ENCODE assay signal across 14 mouse cellular contexts in the genomic region with DNA sequence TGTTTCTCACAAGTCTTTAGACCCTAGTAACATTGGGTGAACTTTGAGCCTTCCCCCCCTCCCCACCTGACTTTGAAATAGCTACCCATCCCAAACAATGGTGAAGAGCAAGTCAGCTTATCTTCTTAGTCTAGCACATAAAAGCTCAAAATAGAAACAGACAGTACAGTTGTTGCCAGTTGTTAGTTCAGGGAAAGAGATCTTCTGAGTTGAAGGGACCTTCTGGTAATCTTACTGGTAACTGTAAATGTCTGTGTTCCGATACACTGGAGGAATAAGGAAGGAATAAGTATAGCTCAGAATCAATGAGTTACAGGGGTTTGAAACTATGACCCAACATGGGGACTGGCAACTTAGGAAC. TPM values are rescaled to one million over a fixed set of nuclear protein-coding genes. Genes with fewer than 3 reads are reported as not detected.
A peak's percentile ranks its signal among the peaks of the same experiment; 100 is the strongest.
DNase-seq lines count a peak whose midpoint lies in the region; ATAC-seq and TF ChIP-seq lines count a peak whose summit lies in the region.
"Had no signal": no experiment of that assay in that cellular context is flagged by ENCODE, and none has a peak within 500 bp of the region (broad histone marks: within the 10 kb centered on the region; RNA-seq: fewer than 3 reads in every experiment).

No protein-coding gene starts in this region.

- no peaks in the 10 kb centered on the region for H3K9me3 ChIP-seq in intestine, embryonic 16.5 days (ENCODE audit: control insufficient read depth, low read length)

- H3K4me2 ChIP-seq in intestine, embryonic 16.5 days (ENCODE audit: low read depth, low read length) = peak overlapping the region; percentile 93
- H3K4me2 ChIP-seq in myocyte (ENCODE audit: low read depth) = peak overlapping the region; percentile 89

- DNase-seq in gastrocnemius, adult 2 months = no peak
- no peak for DNase-seq in gastrocnemius, postnatal 36 days
- DNase-seq in lung, adult 2 months = no peak
- no peak for DNase-seq in lung, postnatal 14 days
- no peak for DNase-seq in left cerebral cortex, postnatal 36 days (ENCODE audit: low spot score in 2 of 2)
- DNase-seq in left cerebral cortex, adult 11 months (ENCODE audit: low spot score) = no peak
- DNase-seq: adrenal gland, postnatal 25 days; cerebellum, adult 9-11 months; gastrocnemius, postnatal 10 days; kidney, adult 8-10 months had no signal

- H3K27ac ChIP-seq in gastrocnemius, adult 2 months = peak overlapping the region; percentile 97
- H3K27ac ChIP-seq in intestine, embryonic 16.5 days (ENCODE audit: low read length) = no peak overlapping the region
- H3K27ac ChIP-seq: left cerebral cortex, adult 2 months had no signal

- H3ac ChIP-seq in myocyte (ENCODE audit: control insufficient read depth, insufficient read length) = no peak overlapping the region

- ATAC-seq in intestine, embryonic 16.5 days = no peak
- ATAC-seq: midbrain, embryonic 16.5 days had no signal

- intact Hi-C loops in gastrocnemius, adult 2 months (cut with DNase I) = no loop called here
- intact Hi-C loops in gastrocnemius, postnatal 36 days (cut with DNase I) = no loop called here
- intact Hi-C loops in left cerebral cortex, postnatal 36 days (cut with DNase I) = no loop called here

- H3K36me3 ChIP-seq in intestine, embryonic 16.5 days (ENCODE audit: control insufficient read depth, insufficient read depth, low read length) = peaks cover 6% of the 10 kb centered on the region
- H3K36me3 ChIP-seq in myocyte (ENCODE audit: control insufficient read depth, insufficient read depth) = peaks cover 52% of the 10 kb centered on the region

- TF ChIP-seq POLR2A in lung, adult 2 months (IDR thresholded peaks at IDR 0.05; ENCODE audit: borderline replicate concordance, extremely low read depth, low read depth, low read length) = no peak
- TF ChIP-seq POLR2A in myocyte (IDR thresholded peaks at IDR 0.05; ENCODE audit: insufficient read length, low read depth) = no peak

- peaks cover 26% of the 10 kb centered on the region for H3K4me1 ChIP-seq in lung, adult 2 months (ENCODE audit: control insufficient read depth, insufficient read depth, low read length)
- peaks cover 43% of the 10 kb centered on the region for H3K4me1 ChIP-seq in intestine, embryonic 16.5 days (ENCODE audit: control insufficient read depth, insufficient read depth, low read length)

- no peaks in the 10 kb centered on the region for H3K27me3 ChIP-seq in intestine, embryonic 16.5 days (replicated peaks; ENCODE audit: control insufficient read depth, insufficient read depth, low read length)
- H3K27me3 ChIP-seq in myocyte (ENCODE audit: control insufficient read depth, insufficient read depth, insufficient read length) = no peaks in the 10 kb centered on the region

- H3K4me3 ChIP-seq in gastrocnemius, adult 2 months = peak overlapping the region; percentile 90
- peak overlapping the region; percentile 24 for H3K4me3 ChIP-seq in lung, adult 2 months (replicated peaks; ENCODE audit: extremely low read depth, low read depth, low read length)
- no peak overlapping the region for H3K4me3 ChIP-seq in intestine, embryonic 16.5 days (ENCODE audit: low read length)
- peak overlapping the region; percentile 98 for H3K4me3 ChIP-seq in myocyte
- H3K4me3 ChIP-seq: left cerebral cortex, adult 2 months had no signal

- no peak for TF ChIP-seq CTCF in gastrocnemius, adult 2 months (IDR thresholded peaks at IDR 0.05)
- TF ChIP-seq CTCF in lung, adult 2 months (IDR thresholded peaks at IDR 0.05; ENCODE audit: insufficient read depth, low read length) = no peak

- H3K9ac ChIP-seq in intestine, embryonic 16.5 days (ENCODE audit: low read depth, low read length) = no peak overlapping the region

- H3K79me2 ChIP-seq in myocyte (ENCODE audit: control insufficient read depth, insufficient read depth) = peaks cover 64% of the 10 kb centered on the region

- 76% methylated on average over 1 of the region's 1 CpGs for WGBS in lung, adult 2 months
- WGBS in intestine, embryonic 16.5 days = 90% methylated on average over 1 of the region's 1 CpGs

TF ChIP-seq in myocyte, 11 proteins besides CTCF, POLR2A, EP300 and RAD21:
- TF ChIP-seq MAX (IDR thresholded peaks at IDR 0.05; ENCODE audit: low read depth) (no peak), MYOD1 (IDR thresholded peaks at IDR 0.05; ENCODE audit: control insufficient read depth in 1 of 3, insufficient read length in 2 of 3, low read depth in 2 of 3) (no peak), MYOG (IDR thresholded peaks at IDR 0.05; ENCODE audit: control insufficient read depth in 1 of 3, insufficient read depth in 1 of 3, insufficient read length in 2 of 3, low read depth in 2 of 3) (no peak), SRF (IDR thresholded peaks at IDR 0.05; ENCODE audit: control insufficient read depth, insufficient read length, low read depth) (no peak), POLR2AphosphoS2 (IDR thresholded peaks at IDR 0.05; ENCODE audit: insufficient read length, low read depth) (no peak), CEBPB (IDR thresholded peaks at IDR 0.05; ENCODE audit: insufficient read depth, poor library complexity, severe bottlenecking) (no peak), REST (IDR thresholded peaks at IDR 0.05; ENCODE audit: insufficient read depth, insufficient read length) (no peak), TCF3 (IDR thresholded peaks at IDR 0.05; ENCODE audit: insufficient read length, low read depth) (no peak), USF1 (IDR thresholded peaks at IDR 0.05; ENCODE audit: low read depth) (no peak), E2F4 (IDR thresholded peaks at IDR 0.05; ENCODE audit: insufficient read depth) (no peak), TCF12 (IDR thresholded peaks at IDR 0.05; ENCODE audit: insufficient read depth, poor library complexity, severe bottlenecking) (no peak)

RNA-seq across cellular contexts. Expression of a gene that starts 3.0 kb away (rescaled TPM):
- total RNA-seq in gastrocnemius, adult 2 months (2021) = 10 to 100 TPM; 19.7 to 24.7 TPM
- 10 to 100 TPM; 21.9 to 26.6 TPM for total RNA-seq in gastrocnemius, postnatal 36 days (2021)
- polyA plus RNA-seq in lung, adult 2 months (2012; rRNA removed) = 311 and 352 TPM in 2 replicates
- 83.5 and 86.5 TPM in 2 replicates for polyA plus RNA-seq in intestine, embryonic 16.5 days (2015; fragmentation: Nextera tagmentation; extraction: Ambion mirVana)
- 467 TPM for polyA plus RNA-seq in myocyte (2012; fragmentation: generic; extraction: Trizol)
- 10 to 100 TPM; 49.4 to 60.8 TPM for total RNA-seq in left cerebral cortex, postnatal 36 days (2021)

RNA-seq across cellular contexts. Expression of a gene that starts 20.6 kb away (rescaled TPM):
- total RNA-seq in gastrocnemius, adult 2 months (2021) = under 1 TPM in 1 of 2 experiments, not detected in 1; 0.10 TPM
- total RNA-seq in gastrocnemius, postnatal 36 days (2021) = under 1 TPM in 1 of 2 experiments, not detected in 1; 0.10 TPM
- polyA plus RNA-seq in lung, adult 2 months (2012; rRNA removed) = 22.4 and 26.7 TPM in 2 replicates
- 10.0 and 11.3 TPM in 2 replicates for polyA plus RNA-seq in intestine, embryonic 16.5 days (2015; fragmentation: Nextera tagmentation; extraction: Ambion mirVana)
- polyA plus RNA-seq in myocyte (2012; fragmentation: generic; extraction: Trizol) = 6.3 TPM
- total RNA-seq in left cerebral cortex, postnatal 36 days (2021) = under 1 TPM; 0.18 to 0.30 TPM

RNA-seq across cellular contexts. Expression of a gene that starts 28.0 kb away (rescaled TPM):
- under 1 TPM; 0.33 to 0.45 TPM for total RNA-seq in gastrocnemius, adult 2 months (2021)
- total RNA-seq in gastrocnemius, postnatal 36 days (2021) = under 1 TPM; 0.25 to 0.26 TPM
- 0.42 and 0.45 TPM in 2 replicates for polyA plus RNA-seq in lung, adult 2 months (2012; rRNA removed)
- polyA plus RNA-seq in intestine, embryonic 16.5 days (2015; fragmentation: Nextera tagmentation; extraction: Ambion mirVana) = 0.12 and 0.21 TPM in 2 replicates
- polyA plus RNA-seq in myocyte (2012; fragmentation: generic; extraction: Trizol) = 4.2 TPM
- total RNA-seq in left cerebral cortex, postnatal 36 days (2021) = 100 to 1,000 TPM; 112 to 133 TPM
- total RNA-seq: adrenal gland, postnatal 25 days had no signal

RNA-seq across cellular contexts. Expression of a gene that starts 47.6 kb away (rescaled TPM):
- not detected for total RNA-seq in gastrocnemius, adult 2 months (2021)
- not detected for total RNA-seq in gastrocnemius, postnatal 36 days (2021)
- polyA plus RNA-seq in lung, adult 2 months (2012; rRNA removed) = 0.63 and 0.92 TPM in 2 replicates
- polyA plus RNA-seq in intestine, embryonic 16.5 days (2015; fragmentation: Nextera tagmentation; extraction: Ambion mirVana) = not detected in 2 replicates
- polyA plus RNA-seq in myocyte (2012; fragmentation: generic; extraction: Trizol) = not detected
- under 1 TPM in 1 of 2 experiments, not detected in 1; 0.48 TPM for total RNA-seq in left cerebral cortex, postnatal 36 days (2021)
- total RNA-seq: gastrocnemius, postnatal 10 days; left cerebral cortex, adult 2 months had no signal
- polyA plus RNA-seq: midbrain, embryonic 16.5 days had no signal

RNA-seq across cellular contexts. Expression of a gene that starts 52.8 kb away (rescaled TPM):
- total RNA-seq in gastrocnemius, adult 2 months (2021) = not detected
- under 1 TPM in 1 of 2 experiments, not detected in 1; 0.23 TPM for total RNA-seq in gastrocnemius, postnatal 36 days (2021)
- 0.50 TPM in 1 of 2 replicates, not detected in the other for polyA plus RNA-seq in lung, adult 2 months (2012; rRNA removed)
- not detected in 2 replicates for polyA plus RNA-seq in intestine, embryonic 16.5 days (2015; fragmentation: Nextera tagmentation; extraction: Ambion mirVana)
- polyA plus RNA-seq in myocyte (2012; fragmentation: generic; extraction: Trizol) = not detected
- total RNA-seq in left cerebral cortex, postnatal 36 days (2021) = not detected
- total RNA-seq: gastrocnemius, postnatal 10 days; left cerebral cortex, adult 2 months had no signal
- polyA plus RNA-seq: midbrain, embryonic 16.5 days had no signal

Comparison
In these comparisons a context has a peak if more than half of its experiments do, and no peak if none do; other contexts are left out.
1. RNA of a gene that starts 28.0 kb away (total RNA-seq): 112 to 133 TPM in left cerebral cortex, postnatal 36 days; 0.33 to 0.45 TPM in gastrocnemius, adult 2 months and 0.25 to 0.26 TPM in gastrocnemius, postnatal 36 days; every median in the first group is over 10 times any median in the second.